ENCODE assay signal across 8 mouse cellular contexts in genomic region chr1:124845681-124846080, GRCm38 (mm10).
DNase-seq lines count a peak whose midpoint lies in the region; ATAC-seq lines count a peak whose summit lies in the region.
"Had no signal": no experiment of that assay in that cellular context is flagged by ENCODE, and none has a peak within 500 bp of the region (broad histone marks: within the 10 kb centered on the region; RNA-seq: fewer than 3 reads in every experiment).

No protein-coding gene starts in this region.

- no peak overlapping the region for H3K4me3 ChIP-seq in liver, embryonic 12.5 days
- H3K4me3 ChIP-seq: embryonic facial prominence, embryonic 12.5 days had no signal

- H3K27me3 ChIP-seq in liver, embryonic 12.5 days (replicated peaks): no peaks in the 10 kb centered on the region
- H3K27me3 ChIP-seq: embryonic facial prominence, embryonic 12.5 days had no signal

- no peaks in the 10 kb centered on the region for H3K4me1 ChIP-seq in liver, embryonic 12.5 days
- H3K4me1 ChIP-seq: embryonic facial prominence, embryonic 12.5 days had no signal

- no peak overlapping the region for H3K4me2 ChIP-seq in liver, embryonic 12.5 days
- H3K4me2 ChIP-seq: embryonic facial prominence, embryonic 12.5 days had no signal

- no peak overlapping the region for H3K27ac ChIP-seq in liver, embryonic 12.5 days
- H3K27ac ChIP-seq: embryonic facial prominence, embryonic 12.5 days had no signal

- H3K36me3 ChIP-seq in liver, embryonic 12.5 days: no peaks in the 10 kb centered on the region
- H3K36me3 ChIP-seq: embryonic facial prominence, embryonic 12.5 days had no signal

- WGBS in liver, embryonic 12.5 days (ENCODE audit: insufficient replicate concordance): 51% methylated on average over 6 of the region's 6 CpGs

- ATAC-seq in liver, embryonic 12.5 days: no peak

- H3K9me3 ChIP-seq in liver, embryonic 12.5 days (replicated peaks): 0 out of 2 replicates have a peak, but pooled peaks cover 3% of the 10 kb centered on the region
- H3K9me3 ChIP-seq: embryonic facial prominence, embryonic 12.5 days had no signal

- no peak overlapping the region for H3K9ac ChIP-seq in liver, embryonic 12.5 days
- H3K9ac ChIP-seq: embryonic facial prominence, embryonic 12.5 days had no signal

- DNase-seq in liver: peak; percentile 23
- peak; percentile 18 for DNase-seq in WW6 (ENCODE audit: low read depth, low spot score)
- peak; percentile 24 for DNase-seq in c-Kit-positive CD71-negative TER-119-negative erythroid progenitor cells, embryonic 14.5 days (ENCODE audit: low read depth)
- peak; percentile 74 to 77 for DNase-seq in kidney, postnatal 4 days
- DNase-seq in right cerebral cortex, postnatal 4 days: peak; percentile 6
- no peak for DNase-seq in layer of hippocampus, adult 9-10 months (ENCODE audit: low spot score)
